15 mouse cellular contexts compared by ENCODE assay signal in the genomic region with DNA sequence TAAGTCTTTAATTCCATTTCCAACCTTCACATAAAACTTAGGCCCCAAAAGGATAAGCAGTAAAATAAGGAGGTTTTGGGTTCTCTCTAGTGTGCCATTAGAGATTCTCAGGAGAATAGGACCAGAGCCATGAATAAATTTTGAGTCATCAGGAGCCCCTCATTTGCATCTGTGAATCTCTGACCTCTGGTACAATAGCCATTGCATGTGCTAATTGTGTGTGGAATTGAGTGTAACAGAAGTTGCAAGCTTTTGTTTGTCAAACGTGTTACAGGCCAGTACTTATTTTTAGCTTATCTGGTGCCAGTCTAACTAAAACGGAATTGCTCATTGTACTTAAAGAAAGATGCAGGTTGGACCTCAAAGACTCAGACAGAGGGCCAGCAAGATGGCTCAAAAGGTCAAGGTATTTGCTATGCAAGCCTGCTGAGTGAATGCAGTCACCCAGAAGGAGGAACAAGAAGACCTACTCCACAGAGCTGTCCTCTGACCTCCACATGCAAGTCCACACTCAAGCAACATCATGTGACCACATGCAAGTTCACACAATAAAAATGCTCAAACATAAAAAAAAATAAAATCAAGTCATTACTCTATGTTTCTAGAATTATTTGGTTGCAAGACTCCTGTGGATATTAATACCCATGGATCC.
"Had no signal": no experiment of that assay in that cellular context is flagged by ENCODE, and none has a peak within 500 bp of the region (broad histone marks: within the 10 kb centered on the region; RNA-seq: fewer than 3 reads in every experiment).

No protein-coding gene starts in this region.

- H3K9ac ChIP-seq: limb, embryonic 15.5 days; liver, embryonic 12.5 days; lung, embryonic 14.5 days; midbrain, embryonic 12.5 days; stomach, embryonic 15.5 days had no signal

- H3K4me3 ChIP-seq: limb, embryonic 15.5 days; liver, embryonic 12.5 days; megakaryocyte, embryonic 14.5 days; midbrain, embryonic 12.5 days; stomach, embryonic 15.5 days had no signal

- DNase-seq: kidney, adult 8-10 months; kidney, postnatal 14 days; layer of hippocampus, adult 9-11 months; layer of hippocampus, postnatal 36 days; lung, embryonic 14.5 days; lung, postnatal 10 days; lung, postnatal 4 days; right cerebral cortex, postnatal 14 days; thymus, adult 2 months; thymus, postnatal 25 days had no signal

- ATAC-seq: liver, embryonic 12.5 days had no signal

- H3K4me2 ChIP-seq: limb, embryonic 15.5 days; liver, embryonic 12.5 days; lung, embryonic 14.5 days; midbrain, embryonic 12.5 days; stomach, embryonic 15.5 days had no signal

- H3K27ac ChIP-seq: limb, embryonic 15.5 days; liver, embryonic 12.5 days; midbrain, embryonic 12.5 days; stomach, embryonic 15.5 days had no signal

- H3K4me1 ChIP-seq: limb, embryonic 15.5 days; liver, embryonic 12.5 days; megakaryocyte, embryonic 14.5 days; stomach, embryonic 15.5 days had no signal

- H3K27me3 ChIP-seq: limb, embryonic 15.5 days; liver, embryonic 12.5 days; megakaryocyte, embryonic 14.5 days; midbrain, embryonic 12.5 days; stomach, embryonic 15.5 days had no signal

- H3K36me3 ChIP-seq: limb, embryonic 15.5 days; liver, embryonic 12.5 days; midbrain, embryonic 12.5 days; stomach, embryonic 15.5 days had no signal

- H3K9me3 ChIP-seq: limb, embryonic 15.5 days; liver, embryonic 12.5 days; midbrain, embryonic 12.5 days; stomach, embryonic 15.5 days had no signal
